Mouse (Mus musculus) CH12.LX (cell line): ENCODE data around the gene Krt23.

Source experiments
- BHLHE40 ChIP-seq: IDR thresholded peaks from 2 replicates; pipeline ENCODE4 v1.6.1; 2011; ENCODE audit warnings: mild to moderate bottlenecking, low read depth, low read length, improper control_type of control experiment
- CHD2 ChIP-seq: IDR thresholded peaks from 2 replicates; pipeline ENCODE4 v1.6.1; 2011; ENCODE audit warnings: low read length, improper control_type of control experiment
- CTCF ChIP-seq, 2 experiments: IDR thresholded peaks in 1 of 2; conservative IDR thresholded peaks in 1 of 2; 2 replicates each; pipeline ENCODE4 v1.5.1; 2011 to 2012; ENCODE audit warnings: low read depth in 2 of 2, low read length in 2 of 2, improper control_type of control experiment in 1 of 2, inconsistent platforms in 1 of 2, mild to moderate bottlenecking in 1 of 2, moderate library complexity in 1 of 2
- EP300 ChIP-seq: IDR thresholded peaks from 2 replicates; pipeline ENCODE4 v1.6.1; 2011; ENCODE audit warnings: low read length, improper control_type of control experiment
- HCFC1 ChIP-seq: IDR thresholded peaks from 2 replicates; pipeline ENCODE4 v1.6.1; 2012; ENCODE audit warnings: low read depth, mild to moderate bottlenecking, inconsistent platforms, low read length, improper control_type of control experiment
- POLR2A ChIP-seq: IDR thresholded peaks from 2 replicates; pipeline ENCODE4 v1.6.1; 2011; ENCODE audit warnings: low read depth, mild to moderate bottlenecking, improper control_type of control experiment, low read length
- SMC3 ChIP-seq: IDR thresholded peaks from 2 replicates; pipeline ENCODE4 v1.6.1; 2011; ENCODE audit warnings: low read depth, low read length, improper control_type of control experiment
- ZNF384 ChIP-seq: IDR thresholded peaks from 2 replicates; pipeline ENCODE4 v1.6.1; 2012; ENCODE audit warnings: low read depth, low read length, improper control_type of control experiment, inconsistent platforms

DNA sequence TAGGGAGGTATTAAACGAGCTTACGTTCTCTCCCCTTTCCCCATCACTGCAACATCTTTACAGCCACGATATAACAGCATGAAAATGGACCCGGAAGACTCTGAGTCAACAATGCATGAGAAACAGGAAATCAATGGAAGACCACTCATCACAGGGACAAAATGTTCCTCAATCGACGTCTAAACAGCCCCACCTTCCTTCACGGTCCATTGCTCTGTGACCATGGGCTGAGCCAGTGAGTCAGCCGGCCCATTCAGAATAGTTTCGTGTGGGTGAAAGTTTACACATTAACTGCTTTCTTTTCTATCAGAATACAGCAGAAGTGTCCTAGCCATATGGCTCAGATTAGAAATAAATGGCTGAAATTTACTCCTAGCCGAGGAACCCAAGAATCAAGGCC is 38.2 kb downstream of the Krt23 start:
- TF ChIP-seq BHLHE40, result no peak
- no peak for TF ChIP-seq POLR2A
- TF ChIP-seq ZNF384, result no peak
- TF ChIP-seq CTCF (conservative IDR thresholded peaks at IDR 0.05 in 1 of 2, IDR thresholded peaks at IDR 0.05 in 1 of 2; ENCODE audit: low read depth in 2 of 2, low read length in 2 of 2), result no peak
- no peak for TF ChIP-seq EP300
- TF ChIP-seq HCFC1, result no peak
- no peak for TF ChIP-seq SMC3
- no peak for TF ChIP-seq CHD2
